Mouse (Mus musculus) left cerebral cortex, postnatal 14 days (tissue): ENCODE data around the gene Vti1a. TPM values are rescaled to one million over a fixed set of nuclear protein-coding genes. Genes with fewer than 3 reads are reported as not detected.

ENCODE experiments used
- DNase-seq, 2 experiments: peaks; one replicate each; pipeline ENCODE4 v3.0.0; 2021 to 2022; ENCODE audit warnings: low spot score in 2 of 2, mixed read lengths in 1 of 2
- intact Hi-C: fragments of 180-260 bp; cut with DNase I; formaldehyde crosslinking; loops from one replicate; pipeline ENCODE4 v1.15.1; 2025
- total RNA-seq, 2 experiments: library from RNA; stranded (reverse); gene quantifications; 2 replicates each; pipeline ENCODE4 v1.2.3; 2021

Gene Vti1a
- total RNA-seq, 2 experiments from 2014 or later, result 57.2 to 58.9 TPM

GRCm38 (mm10) chr19:55626483-55626882 is 310.4 kb downstream of the Vti1a start:
- intact Hi-C loops, result no loop called here
- DNase-seq, result no peak

- intact Hi-C loops, result no loop called here
- DNase-seq, result no peak
Measured at GRCm38 (mm10) chr19:55626952-55627351, 310.9 kb downstream of the Vti1a start.

- intact Hi-C loops, result no loop called here
- DNase-seq, result no peak
Measured at GRCm38 (mm10) chr19:55635488-55635887, 319.4 kb downstream of the Vti1a start.

- intact Hi-C loops, result no loop called here
- no peak for DNase-seq
Measured at GRCm38 (mm10) chr19:55640251-55640650, 324.2 kb downstream of the Vti1a start.

- intact Hi-C loops, result no loop called here
- no peak for DNase-seq
Measured at GRCm38 (mm10) chr19:55641891-55642290, 325.8 kb downstream of the Vti1a start.

GRCm38 (mm10) chr19:55642361-55642760 is 326.3 kb downstream of the Vti1a start:
- intact Hi-C loops, result no loop called here
- DNase-seq, result no peak

- intact Hi-C loops, result no loop called here
- DNase-seq, result peak; percentile 26 to 52
Measured at GRCm38 (mm10) chr19:55643288-55643901, 327.3 kb downstream of the Vti1a start.

GRCm38 (mm10) chr19:55643931-55644330 is 327.8 kb downstream of the Vti1a start:
- intact Hi-C loops, result no loop called here
- DNase-seq, result no peak

- peak in 1 of 2 experiments; percentile 17 for DNase-seq
- intact Hi-C loops, result no loop called here
Measured at GRCm38 (mm10) chr19:55649363-55649762, 333.3 kb downstream of the Vti1a start.

GRCm38 (mm10) chr19:55651017-55651416 is 334.9 kb downstream of the Vti1a start:
- DNase-seq, result no peak
- intact Hi-C loops, result no loop called here

GRCm38 (mm10) chr19:55652693-55653265 is 336.7 kb downstream of the Vti1a start:
- intact Hi-C loops, result no loop called here
- no peak for DNase-seq

GRCm38 (mm10) chr19:55660165-55660564 is 344.1 kb downstream of the Vti1a start:
- intact Hi-C loops, result no loop called here
- DNase-seq, result peak; percentile 13 to 29

- intact Hi-C loops, result no loop called here
- no peak for DNase-seq
Measured at GRCm38 (mm10) chr19:55662521-55663223, 346.6 kb downstream of the Vti1a start.

GRCm38 (mm10) chr19:55667787-55668186 is 351.7 kb downstream of the Vti1a start:
- intact Hi-C loops, result no loop called here
- DNase-seq, result no peak

- DNase-seq, result no peak
- intact Hi-C loops, result no loop called here
Measured at GRCm38 (mm10) chr19:55668896-55669295, 352.8 kb downstream of the Vti1a start.

Other genes with a start within 250 kb of the Vti1a start
- gene Gpam, start 189.1 kb upstream of the Vti1a start, total RNA-seq, result 10 to 100 TPM; 65.0 to 66.0 TPM
- under 1 TPM in 1 of 2 experiments, not detected in 1; 0.15 TPM for gene Tectb, start 135.6 kb upstream of the Vti1a start, total RNA-seq
- gene Gucy2g, start 75.1 kb upstream of the Vti1a start, total RNA-seq, result 1 to 10 TPM; 1.5 to 2.5 TPM
- 10 to 100 TPM; 38.1 to 38.7 TPM for gene Acsl5, start 64.4 kb upstream of the Vti1a start, total RNA-seq
- gene Zdhhc6, start 263 bp upstream of the Vti1a start, total RNA-seq, result 10 to 100 TPM; 24.0 to 28.0 TPM